8 mouse cellular contexts compared by ENCODE assay signal in the genomic region with DNA sequence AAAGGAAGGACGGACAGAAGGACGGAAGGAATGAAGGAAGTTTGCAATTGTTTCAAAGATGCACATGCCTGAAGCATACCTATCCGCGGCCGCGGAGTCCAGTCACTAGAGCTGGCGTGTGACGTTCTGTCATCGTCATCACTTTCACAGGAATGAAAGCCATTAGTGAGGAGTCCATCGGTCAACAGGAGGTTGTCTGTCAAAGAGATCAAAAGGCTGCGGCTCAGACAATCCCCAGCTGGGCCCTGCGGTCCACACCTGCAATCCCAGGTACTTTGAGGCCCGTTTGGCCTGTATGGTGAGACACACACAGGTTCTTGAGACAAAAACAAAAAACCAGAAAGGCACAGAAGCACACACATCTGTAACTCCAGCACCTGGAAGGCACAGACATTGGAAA. TPM values are rescaled to one million over a fixed set of nuclear protein-coding genes. Genes with fewer than 3 reads are reported as not detected.
DNase-seq lines count a peak whose midpoint lies in the region; ATAC-seq and TF ChIP-seq lines count a peak whose summit lies in the region.

No protein-coding gene starts in this region.

- no peaks in the 10 kb centered on the region for H3K9me3 ChIP-seq in lung, embryonic 14.5 days (ENCODE audit: low read depth, low read length)
- no peaks in the 10 kb centered on the region for H3K9me3 ChIP-seq in forebrain, postnatal 0 days (ENCODE audit: low read length)
- no peaks in the 10 kb centered on the region for H3K9me3 ChIP-seq in neural tube, embryonic 14.5 days (ENCODE audit: control insufficient read depth, low read length)

- ATAC-seq in lung, embryonic 14.5 days (ENCODE audit: insufficient read depth) = no peak
- ATAC-seq in forebrain, postnatal 0 days = no peak
- no peak for ATAC-seq in neural tube, embryonic 14.5 days (ENCODE audit: low read depth)

- WGBS in lung, embryonic 14.5 days = 37% methylated on average over 13 of the region's 13 CpGs
- WGBS in forebrain, postnatal 0 days = 63% methylated on average over 13 of the region's 13 CpGs
- WGBS in neural tube, embryonic 14.5 days = 50% methylated on average over 13 of the region's 13 CpGs

- TF ChIP-seq CTCF in lung, embryonic 14.5 days (IDR thresholded peaks at IDR 0.05; ENCODE audit: low read depth) = no peak
- TF ChIP-seq CTCF in forebrain, postnatal 0 days (IDR thresholded peaks at IDR 0.05; ENCODE audit: low read depth) = no peak

- DNase-seq in lung, embryonic 14.5 days = no peak
- DNase-seq in lung, postnatal 4 days = no peak
- DNase-seq in forebrain, postnatal 0 days = no peak
- peak; percentile 41 to 67 for DNase-seq in kidney, postnatal 36 days
- DNase-seq in adrenal gland, postnatal 10 days = no peak
- DNase-seq in left cerebral cortex, adult 11 months (ENCODE audit: low spot score) = no peak
- DNase-seq in thymus, postnatal 4 days = no peak

- H3K36me3 ChIP-seq in lung, embryonic 14.5 days (ENCODE audit: insufficient read depth) = peaks cover 33% of the 10 kb centered on the region
- H3K36me3 ChIP-seq in forebrain, postnatal 0 days (ENCODE audit: insufficient read depth) = peaks cover 19% of the 10 kb centered on the region
- peaks cover 3% of the 10 kb centered on the region; the same call in 1 of the 2 replicates for H3K36me3 ChIP-seq in neural tube, embryonic 14.5 days (ENCODE audit: control insufficient read depth, insufficient read depth, low read length)

- H3K9ac ChIP-seq in lung, embryonic 14.5 days = peak overlapping the region; percentile 95
- H3K9ac ChIP-seq in forebrain, postnatal 0 days = peak overlapping the region; percentile 23; the same call in 1 of the 2 replicates
- no peak overlapping the region for H3K9ac ChIP-seq in neural tube, embryonic 14.5 days (replicated peaks; ENCODE audit: low read depth, low read length)

- H3K4me2 ChIP-seq in lung, embryonic 14.5 days = peak overlapping the region; percentile 84
- H3K4me2 ChIP-seq in forebrain, postnatal 0 days (ENCODE audit: low read depth) = peak overlapping the region; percentile 86
- H3K4me2 ChIP-seq in neural tube, embryonic 14.5 days (ENCODE audit: low read depth, low read length) = peak overlapping the region; percentile 58

- no peak overlapping the region for H3K27ac ChIP-seq in lung, embryonic 14.5 days (ENCODE audit: low read depth)
- H3K27ac ChIP-seq in forebrain, postnatal 0 days (ENCODE audit: low read depth, low read length) = no peak overlapping the region
- H3K27ac ChIP-seq in neural tube, embryonic 14.5 days (ENCODE audit: low read depth, low read length) = no peak overlapping the region

- no peaks in the 10 kb centered on the region for H3K27me3 ChIP-seq in lung, embryonic 14.5 days (ENCODE audit: insufficient read depth, low read length)
- H3K27me3 ChIP-seq in forebrain, postnatal 0 days (ENCODE audit: insufficient read depth, low read length) = no peaks in the 10 kb centered on the region
- H3K27me3 ChIP-seq in neural tube, embryonic 14.5 days (ENCODE audit: control insufficient read depth, insufficient read depth, low read length) = no peaks in the 10 kb centered on the region

- H3K4me1 ChIP-seq in lung, embryonic 14.5 days (ENCODE audit: insufficient read depth) = peaks cover 15% of the 10 kb centered on the region; the same call in 1 of the 2 replicates
- H3K4me1 ChIP-seq in forebrain, postnatal 0 days (ENCODE audit: insufficient read depth) = peaks cover 18% of the 10 kb centered on the region
- H3K4me1 ChIP-seq in neural tube, embryonic 14.5 days (ENCODE audit: control insufficient read depth, insufficient read depth, low read length) = peaks cover 16% of the 10 kb centered on the region

- H3K4me3 ChIP-seq in lung, embryonic 14.5 days (ENCODE audit: low read depth, low read length) = peak overlapping the region; percentile 77
- H3K4me3 ChIP-seq in forebrain, postnatal 0 days (ENCODE audit: low read depth, low read length) = peak overlapping the region; percentile 87
- H3K4me3 ChIP-seq in neural tube, embryonic 14.5 days (ENCODE audit: low read depth, low read length) = peak overlapping the region; percentile 92

RNA-seq across cellular contexts. Expression of gene Sirt1, which starts 44.6 kb away (rescaled TPM):
- 8.5 and 11.2 TPM in 2 replicates for polyA plus RNA-seq in lung, embryonic 14.5 days (2014; fragmentation: Nextera tagmentation; extraction: Ambion mirVana)
- 24.0 and 28.3 TPM in 2 replicates for total RNA-seq in forebrain, postnatal 0 days (2014; rRNA removed)
- polyA plus RNA-seq in forebrain, postnatal 0 days (2015; fragmentation: Nextera tagmentation; extraction: Ambion mirVana) = 2.7 and 3.3 TPM in 2 replicates
- polyA plus RNA-seq in neural tube, embryonic 14.5 days (2014; fragmentation: Nextera tagmentation; extraction: Ambion mirVana) = 7.3 and 7.6 TPM in 2 replicates
- 10 to 100 TPM; 17.3 to 17.5 TPM for total RNA-seq in adrenal gland, postnatal 10 days (2021)

RNA-seq across cellular contexts. Expression of gene Dnajc12, which starts 45.3 kb away (rescaled TPM):
- 10.6 and 10.8 TPM in 2 replicates for polyA plus RNA-seq in lung, embryonic 14.5 days (2014; fragmentation: Nextera tagmentation; extraction: Ambion mirVana)
- total RNA-seq in forebrain, postnatal 0 days (2014; rRNA removed) = 5.6 and 8.4 TPM in 2 replicates
- polyA plus RNA-seq in forebrain, postnatal 0 days (2015; fragmentation: Nextera tagmentation; extraction: Ambion mirVana) = 8.0 and 11.0 TPM in 2 replicates
- 27.2 and 31.9 TPM in 2 replicates for polyA plus RNA-seq in neural tube, embryonic 14.5 days (2014; fragmentation: Nextera tagmentation; extraction: Ambion mirVana)
- 10 to 100 TPM; 14.6 to 15.9 TPM for total RNA-seq in adrenal gland, postnatal 10 days (2021)

Comparison
In these comparisons a context has a peak if more than half of its experiments do, and no peak if none do; other contexts are left out.
1. DNase-seq: peak in kidney, postnatal 36 days (2 of 2); none in lung, embryonic 14.5 days (single experiment), lung, postnatal 4 days (0 of 2), forebrain, postnatal 0 days (single experiment), adrenal gland, postnatal 10 days (single experiment), left cerebral cortex, adult 11 months (single experiment) and thymus, postnatal 4 days (single experiment).
2. Peak in every context shown above with its lines, with median percentiles within 50 percentile points of each other: H3K4me2 ChIP-seq and H3K4me3 ChIP-seq.